Mouse (Mus musculus) heart, adult 2 months (tissue): Measurements from ENCODE around the gene Prss42. TPM values are rescaled to one million over a fixed set of nuclear protein-coding genes. Genes with fewer than 3 reads are reported as not detected.
"Not testable (repeated sequence)": the region's sequence is repeated elsewhere in the genome, so short reads cannot be mapped to it uniquely, and the experiment has no call there.

Experiments
- DNase-seq, 2 experiments: peaks; one replicate each; pipeline ENCODE4 v3.0.0; 2021
- H3K27ac ChIP-seq: fragments of 200-600 bp; 2 replicates; pipeline ENCODE4 v1.8.1; 2022
- H3K27me3 ChIP-seq: fragments of 200-500 bp; 2 replicates; pipeline ENCODE4 v1.6.1; 2012; ENCODE audit warnings: mild to moderate bottlenecking, low read length, inconsistent platforms, mixed read lengths; ENCODE audit not compliant: control insufficient read depth, insufficient read depth
- H3K36me3 ChIP-seq: fragments of 200-500 bp; 2 replicates; pipeline ENCODE4 v1.6.1; 2012; ENCODE audit warnings: low read length, inconsistent platforms; ENCODE audit not compliant: control insufficient read depth, insufficient read depth
- H3K4me1 ChIP-seq: fragments of 200-500 bp; 2 replicates; pipeline ENCODE4 v1.6.1; 2011; ENCODE audit warnings: low read length; ENCODE audit not compliant: control insufficient read depth, insufficient read depth
- H3K4me3 ChIP-seq: fragments of 200-600 bp; 2 replicates; pipeline ENCODE4 v1.8.1; 2022
- H3K79me2 ChIP-seq: fragments of 200-500 bp; replicated peaks from 2 replicates; pipeline ENCODE4 v1.6.1; 2012; ENCODE audit warnings: mild to moderate bottlenecking, inconsistent platforms, low read length, moderate library complexity, mixed read lengths; ENCODE audit not compliant: control insufficient read depth, insufficient read depth
- H3K9ac ChIP-seq: fragments of 200-500 bp; 2 replicates; pipeline ENCODE4 v1.6.1; 2012; ENCODE audit warnings: low read depth, mild to moderate bottlenecking, control low read depth, inconsistent platforms, low read length, mixed read lengths
- CTCF ChIP-seq: fragments of 200-600 bp; IDR thresholded peaks from 2 replicates; pipeline ENCODE4 v1.8.1; 2022; ENCODE audit warnings: antibody characterized with exemption, mild to moderate bottlenecking, moderate library complexity
- EP300 ChIP-seq: fragments of 200-500 bp; IDR thresholded peaks from 2 replicates; pipeline ENCODE4 v1.6.1; 2011; ENCODE audit warnings: low read depth, low read length, control low read depth; ENCODE audit not compliant: insufficient read depth
- POLR2A ChIP-seq: fragments of 200-500 bp; IDR thresholded peaks from 2 replicates; pipeline ENCODE4 v1.6.1; 2011; ENCODE audit warnings: mild to moderate bottlenecking, low read depth, low read length, control low read depth; ENCODE audit not compliant: insufficient read depth
- WGBS: fragments of 180-500 bp; shearing (Covaris S2); methylation state at CpG from one replicate; pipeline ENCODE4 v1.1.7; 2018; 5-methylcytosine and 5-hydroxymethylcytosine counted together
- intact Hi-C: fragments of 180-260 bp; cut with DNase I; formaldehyde crosslinking; loops from one replicate; pipeline ENCODE4 v1.15.1; 2025
- polyA plus RNA-seq: library from polyadenylated mRNA; depleted of rRNA; stranded (reverse); fragments of >200 nt; gene quantifications from 2 replicates; pipeline ENCODE4 v1.2.3, GENCODE M21; 2012
- total RNA-seq, 2 experiments: library from RNA; stranded (reverse); gene quantifications; 2 replicates each; pipeline ENCODE4 v1.2.3; 2021

Gene Prss42
- total and polyA plus RNA-seq, 3 experiments = not detected

DNA sequence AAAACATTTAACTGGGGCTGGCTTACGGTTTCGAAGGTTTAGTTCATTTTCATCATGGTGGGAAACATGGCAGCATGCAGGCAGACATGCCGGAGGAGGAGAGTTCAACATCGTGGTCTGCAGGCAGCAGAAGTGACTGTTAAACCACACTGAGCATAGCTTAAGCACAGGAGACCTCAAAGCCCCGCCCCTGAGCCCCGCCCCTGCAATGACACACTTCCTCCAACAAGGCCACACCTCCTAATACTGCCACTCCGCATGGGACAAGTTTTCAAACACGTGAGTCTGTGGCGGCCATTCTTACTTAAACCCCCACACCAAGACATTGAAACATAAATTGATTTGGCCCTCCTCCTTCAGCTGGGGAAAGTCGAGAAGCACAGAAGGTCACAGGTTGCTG, 953 bp upstream of the Prss42 start:
- no peaks in the 10 kb centered on the region for H3K79me2 ChIP-seq
- H3K4me3 ChIP-seq = no peak overlapping the region
- H3K27ac ChIP-seq = no peak overlapping the region
- H3K27me3 ChIP-seq = no peaks in the 10 kb centered on the region
- no peak overlapping the region for H3K9ac ChIP-seq
- intact Hi-C loops = no loop called here
- no peaks in the 10 kb centered on the region for H3K4me1 ChIP-seq
- no peak for TF ChIP-seq EP300
- no peak for TF ChIP-seq POLR2A
- no peak for TF ChIP-seq CTCF
- no peaks in the 10 kb centered on the region for H3K36me3 ChIP-seq
- 78% methylated on average over 10 of the region's 10 CpGs for WGBS
- DNase-seq = no peak

GRCm38 (mm10) chr9:110800834-110801479, 3.0 kb downstream of the Prss42 start:
- intact Hi-C loops = no loop called here

DNA sequence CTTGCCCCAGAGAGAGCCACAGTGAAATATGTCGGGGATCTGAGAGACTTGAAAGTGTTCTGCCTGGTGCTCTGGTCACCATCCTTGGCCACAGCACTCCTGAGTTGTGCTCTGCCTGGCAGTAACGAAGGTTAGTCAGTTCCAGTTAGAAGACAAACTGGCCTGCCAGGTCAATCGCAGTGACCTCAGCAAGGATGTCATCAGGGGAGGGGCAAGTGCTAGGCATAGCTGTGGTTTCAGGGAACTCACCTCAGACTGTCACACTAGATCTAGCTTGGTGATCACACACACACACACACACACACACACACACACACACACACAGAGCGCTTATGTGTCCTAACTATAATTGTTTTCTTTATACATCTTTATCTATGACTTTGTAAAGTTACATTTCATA, 5.3 kb downstream of the Prss42 start:
- DNase-seq = no peak
- no peak overlapping the region for H3K27ac ChIP-seq
- no peaks in the 10 kb centered on the region for H3K36me3 ChIP-seq
- no peaks in the 10 kb centered on the region for H3K4me1 ChIP-seq
- intact Hi-C loops = no loop called here
- TF ChIP-seq POLR2A (no peak), CTCF (no peak), EP300 (no peak)
- H3K9ac ChIP-seq = no peak overlapping the region
- H3K27me3 ChIP-seq = no peaks in the 10 kb centered on the region
- no peak overlapping the region for H3K4me3 ChIP-seq
- H3K79me2 ChIP-seq = no peaks in the 10 kb centered on the region
- 68% methylated on average over 4 of the region's 4 CpGs for WGBS

More at GRCm38 (mm10) chr9:110800834-110801479, 3.0 kb downstream of the Prss42 start:
- Histone ChIP-seq H3K4me1 (no peaks in the 10 kb centered on the region), H3K36me3 (no peaks in the 10 kb centered on the region), H3K27ac (no peak overlapping the region), H3K4me3 (no peak overlapping the region), H3K9ac (no peak overlapping the region), H3K27me3 (no peaks in the 10 kb centered on the region), H3K79me2 (no peaks in the 10 kb centered on the region)
- 89% methylated on average over 8 of the region's 8 CpGs for WGBS
- TF ChIP-seq POLR2A = no peak
- no peak for TF ChIP-seq CTCF
- TF ChIP-seq EP300 = no peak
- DNase-seq = no peak

DNA sequence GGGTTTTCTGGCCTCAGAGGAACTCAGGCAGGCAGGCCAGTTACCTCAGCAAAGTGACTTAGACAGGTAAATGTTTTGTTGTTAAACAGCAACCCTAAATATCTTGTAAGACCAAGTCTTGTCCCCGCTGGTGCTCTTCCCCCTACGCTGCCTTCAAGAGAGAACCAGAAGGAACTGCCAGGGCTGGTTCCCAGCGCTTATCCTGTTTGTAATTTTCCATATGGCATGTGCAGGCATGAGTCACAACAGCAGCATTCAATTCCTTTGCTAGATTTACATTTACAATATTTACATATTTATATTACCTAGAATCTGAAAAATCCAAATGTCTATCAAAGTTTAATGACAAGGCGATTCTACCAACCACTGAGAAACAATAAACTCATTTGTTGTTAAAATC, 12.1 kb downstream of the Prss42 start:
- intact Hi-C loops = no loop called here
- no peaks in the 10 kb centered on the region for H3K4me1 ChIP-seq
- no peaks in the 10 kb centered on the region for H3K79me2 ChIP-seq
- TF ChIP-seq POLR2A (no peak), CTCF (no peak), EP300 (no peak)
- H3K36me3 ChIP-seq = no peaks in the 10 kb centered on the region
- H3K4me3 ChIP-seq = no peak overlapping the region
- H3K9ac ChIP-seq = no peak overlapping the region
- H3K27ac ChIP-seq = no peak overlapping the region
- DNase-seq = no peak
- whole genome bisulfite sequencing = 79% methylated on average over 4 of the region's 4 CpGs
- H3K27me3 ChIP-seq = no peaks in the 10 kb centered on the region

DNA sequence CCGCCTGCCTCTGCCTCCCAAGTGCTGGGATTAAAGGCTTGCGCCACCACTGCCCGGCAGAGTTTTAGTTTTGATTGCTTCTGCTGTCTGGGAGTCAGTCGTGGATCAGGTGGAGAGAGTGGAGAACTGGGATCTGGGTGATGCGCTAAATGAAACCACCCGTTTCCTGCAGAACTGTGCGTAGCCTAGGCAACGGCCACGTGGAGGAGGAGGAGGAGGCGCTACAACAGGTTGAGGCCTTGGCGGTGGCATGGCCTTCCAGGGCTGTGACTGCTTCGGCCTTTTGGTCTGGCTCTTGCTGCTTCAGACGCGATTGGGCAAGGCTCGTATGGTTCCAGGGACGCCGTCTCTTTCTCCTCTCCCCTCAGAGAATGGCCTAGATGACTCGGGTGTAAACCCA, 15.8 kb downstream of the Prss42 start, which contains the start of gene Prss44:
Prss44 (plus strand) TSS at position 206 of the 400 bp plus-strand sequence.
- H3K4me3 ChIP-seq = no peak within 1 kb of the TSS
- H3K9ac ChIP-seq = no peak within 1 kb of the TSS
- H3K27me3 ChIP-seq = no peaks in the 10 kb centered on the region
- intact Hi-C loops = no loop called here
- no peaks in the 10 kb centered on the region for H3K79me2 ChIP-seq
- H3K4me1 ChIP-seq = no peaks in the 10 kb centered on the region
- no peak for DNase-seq
- no peak within 1 kb of the TSS for H3K27ac ChIP-seq
- WGBS = 58% methylated on average over 18 of the region's 18 CpGs
- TF ChIP-seq EP300 (no peak), CTCF (no peak), POLR2A (no peak)
- H3K36me3 ChIP-seq = no peaks in the 10 kb centered on the region

- DNase-seq, H3K9ac ChIP-seq, H3K4me1 ChIP-seq, intact Hi-C loops, H3K27me3 ChIP-seq, H3K4me3 ChIP-seq, H3K27ac ChIP-seq, H3K36me3 ChIP-seq, H3K79me2 ChIP-seq: not testable (repeated sequence)
These were observed 22.6 kb downstream of the Prss42 start for GRCm38 (mm10) chr9:110820546-110820945.
